Mouse (Mus musculus): ENCODE results near the gene Csnk2a2.

The Csnk2a2 gene

GRCm38 (mm10) chr8:95490006-95490405 lies at the start of gene Csnk2a2:
TSS of gene Csnk2a2 (minus strand) at chr8:95490039.
- DNase-seq (ENCODE audit: low spot score), result no peak

- DNase-seq (ENCODE audit: low spot score), result peak; percentile 29
These were observed 49.6 kb upstream of the Csnk2a2 start for GRCm38 (mm10) chr8:95539487-95539886.

- peak; percentile 29 for DNase-seq (ENCODE audit: low spot score)
These were observed 43.9 kb upstream of the Csnk2a2 start, which contains the start of gene Ccdc113 for GRCm38 (mm10) chr8:95533584-95534387. TSS of gene Ccdc113 (plus strand) at chr8:95534085.

GRCm38 (mm10) chr8:95532206-95532605 lies 42.4 kb upstream of the Csnk2a2 start:
- DNase-seq (ENCODE audit: low spot score), result no peak

- no peak for DNase-seq (ENCODE audit: low spot score)
These were observed 39.0 kb upstream of the Csnk2a2 start for GRCm38 (mm10) chr8:95528750-95529310.

- no peak for DNase-seq (ENCODE audit: low spot score)
These were observed 38.4 kb upstream of the Csnk2a2 start for GRCm38 (mm10) chr8:95528194-95528593.

- no peak for DNase-seq (ENCODE audit: low spot score)
These were observed 34.2 kb upstream of the Csnk2a2 start for GRCm38 (mm10) chr8:95523991-95524390.

GRCm38 (mm10) chr8:95516928-95517327 lies 27.1 kb upstream of the Csnk2a2 start:
- peak; percentile 39 for DNase-seq (ENCODE audit: low spot score)

GRCm38 (mm10) chr8:95513219-95513618 lies 23.4 kb upstream of the Csnk2a2 start:
- DNase-seq (ENCODE audit: low spot score), result no peak

- DNase-seq (ENCODE audit: low spot score), result no peak
These were observed 22.4 kb upstream of the Csnk2a2 start for GRCm38 (mm10) chr8:95512257-95512656.

GRCm38 (mm10) chr8:95506245-95506644 lies 16.4 kb upstream of the Csnk2a2 start:
- no peak for DNase-seq (ENCODE audit: low spot score)

GRCm38 (mm10) chr8:95505606-95506005 lies 15.8 kb upstream of the Csnk2a2 start:
- DNase-seq (ENCODE audit: low spot score), result peak; percentile 48

GRCm38 (mm10) chr8:95504835-95505234 lies 15.0 kb upstream of the Csnk2a2 start:
- no peak for DNase-seq (ENCODE audit: low spot score)

GRCm38 (mm10) chr8:95502431-95502830 lies 12.6 kb upstream of the Csnk2a2 start:
- DNase-seq (ENCODE audit: low spot score), result no peak

GRCm38 (mm10) chr8:95500436-95500835 lies 10.6 kb upstream of the Csnk2a2 start:
- DNase-seq (ENCODE audit: low spot score), result no peak

- no peak for DNase-seq (ENCODE audit: low spot score)
These were observed 9.6 kb upstream of the Csnk2a2 start for GRCm38 (mm10) chr8:95499266-95500064.

GRCm38 (mm10) chr8:95497821-95498220 lies 8.0 kb upstream of the Csnk2a2 start:
- no peak for DNase-seq (ENCODE audit: low spot score)

- no peak for DNase-seq (ENCODE audit: low spot score)
These were observed 6.6 kb upstream of the Csnk2a2 start for GRCm38 (mm10) chr8:95496420-95496819.

GRCm38 (mm10) chr8:95495444-95495843 lies 5.6 kb upstream of the Csnk2a2 start:
- DNase-seq (ENCODE audit: low spot score), result no peak

- no peak for DNase-seq (ENCODE audit: low spot score)
These were observed 2.2 kb upstream of the Csnk2a2 start for GRCm38 (mm10) chr8:95492057-95492456.

GRCm38 (mm10) chr8:95488698-95489332 lies 1.0 kb downstream of the Csnk2a2 start:
- DNase-seq (ENCODE audit: low spot score), result peak; percentile 44

Data from left cerebral cortex, adult 11 months (tissue).